ENCODE assay signal across 14 mouse cellular contexts in the genomic region with DNA sequence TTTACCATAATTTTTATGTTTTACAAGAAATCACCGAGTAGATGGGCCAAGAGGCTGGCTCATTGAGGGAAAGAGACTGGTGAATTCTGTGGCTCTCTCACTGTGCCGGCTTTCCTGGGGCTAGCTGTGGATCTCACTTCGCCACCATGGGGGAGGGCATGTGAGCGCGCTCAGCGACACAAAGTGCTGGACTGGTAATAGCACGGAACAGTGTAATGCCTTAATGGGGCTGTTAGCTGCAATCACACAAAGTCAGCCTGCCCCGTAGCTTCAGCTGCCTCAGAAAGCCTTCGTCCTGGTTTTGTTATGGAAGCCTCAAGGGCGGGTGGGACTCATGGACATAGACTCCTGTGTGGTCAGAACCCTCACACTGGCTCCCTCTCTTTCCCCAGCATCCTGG. TPM values are rescaled to one million over a fixed set of nuclear protein-coding genes. Genes with fewer than 3 reads are reported as not detected.
"Had no signal": no experiment of that assay in that cellular context is flagged by ENCODE, and none has a peak within 500 bp of the region (broad histone marks: within the 10 kb centered on the region; RNA-seq: fewer than 3 reads in every experiment).

No protein-coding gene starts in this region.

- H3K36me3 ChIP-seq: limb, embryonic 10.5 days; liver, embryonic 15.5 days had no signal

- DNase-seq: kidney, adult 9 months; kidney, postnatal 36 days; lung, adult 2 months; lung, postnatal 36 days; right cerebral cortex, adult 18-20 months; right cerebral cortex, postnatal 25 days; thymus, postnatal 36 days had no signal

- H3K9me3 ChIP-seq: limb, embryonic 10.5 days; liver, embryonic 15.5 days had no signal

- H3K27ac ChIP-seq: kidney, postnatal 0 days; layer of hippocampus, adult 2 months; limb, embryonic 10.5 days; liver, embryonic 15.5 days had no signal

- H3K4me2 ChIP-seq: liver, embryonic 11.5 days; liver, embryonic 15.5 days had no signal

- H3K4me3 ChIP-seq: layer of hippocampus, adult 2 months; limb, embryonic 10.5 days; liver, embryonic 15.5 days had no signal

- ATAC-seq: lung, postnatal 0 days had no signal

- H3K9ac ChIP-seq: liver, embryonic 15.5 days had no signal

RNA-seq across cellular contexts. Expression of gene Fbxo2, which starts 38.3 kb away (rescaled TPM):
- total RNA-seq: megakaryocyte progenitor cell, adult 5-6 weeks had no signal
